Mouse (Mus musculus): Measurements from ENCODE around the gene Mfap3l.
"Not testable (repeated sequence)": the region's sequence is repeated elsewhere in the genome, so short reads cannot be mapped to it uniquely, and the experiment has no call there.

Mfap3l gene

GRCm38 (mm10) chr8:60657425-60658113, 24.9 kb downstream of the Mfap3l start:
- no peak for DNase-seq

DNA sequence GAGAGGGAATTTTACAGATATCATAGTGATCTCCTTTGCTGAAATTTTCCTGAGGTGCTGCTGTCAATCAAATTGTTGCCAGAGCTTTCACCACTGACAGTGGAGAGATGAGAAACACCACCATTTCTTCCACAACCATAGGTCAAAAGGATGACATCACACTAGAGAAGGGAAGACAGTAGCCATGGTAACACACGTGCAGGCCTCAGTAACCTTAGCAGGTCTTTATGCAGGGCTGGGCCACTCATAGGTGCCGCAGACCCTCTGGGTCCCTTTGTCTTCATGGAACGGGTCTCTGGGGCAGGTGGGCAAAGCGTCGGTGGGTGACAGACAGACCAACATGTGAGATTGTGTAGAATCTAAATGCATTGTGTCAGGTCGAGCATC, 25.5 kb downstream of the Mfap3l start:
- no peak for DNase-seq

DNA sequence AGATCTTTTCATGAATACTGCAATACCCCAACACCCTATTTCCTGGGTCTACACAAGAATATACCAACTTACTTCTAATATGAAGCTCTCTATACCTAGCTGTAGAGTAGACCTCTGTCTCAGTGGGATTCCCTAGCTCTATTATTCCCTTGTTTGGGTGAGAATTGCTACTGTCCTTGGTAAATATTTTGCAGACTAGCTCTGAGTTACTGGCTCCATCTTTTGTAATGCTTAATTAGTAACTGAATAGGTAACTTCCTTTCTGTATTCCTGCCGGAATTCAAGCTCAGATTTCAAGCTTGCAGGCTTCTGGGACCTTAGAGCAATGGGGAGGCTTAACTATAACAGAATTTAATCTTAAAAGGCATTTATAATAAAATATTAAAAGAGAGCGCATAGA, 26.1 kb downstream of the Mfap3l start:
- DNase-seq = not testable (repeated sequence)

- DNase-seq = no peak
These were observed 27.1 kb downstream of the Mfap3l start for GRCm38 (mm10) chr8:60659721-60660120.

- DNase-seq = no peak
These were observed 28.6 kb downstream of the Mfap3l start for GRCm38 (mm10) chr8:60661191-60661590.

DNA sequence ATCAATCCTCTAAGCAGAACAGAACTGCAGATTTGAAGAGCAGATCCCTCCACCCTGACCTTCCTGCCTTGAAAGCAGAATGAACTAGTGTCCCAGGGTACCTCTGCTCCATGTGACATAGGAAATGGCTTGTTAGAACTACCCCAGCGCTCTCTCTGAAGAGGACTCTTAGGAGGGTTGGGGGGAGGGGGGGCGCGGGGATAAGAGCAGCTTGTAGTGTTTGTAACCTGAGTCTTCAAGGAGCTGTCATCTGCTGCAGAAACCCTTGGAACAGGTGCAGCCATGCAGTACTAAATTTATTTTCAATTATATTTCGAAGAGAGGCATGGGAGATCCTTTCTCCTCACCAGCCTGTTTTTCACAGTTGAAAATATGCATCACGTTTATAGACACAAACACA, 30.9 kb downstream of the Mfap3l start:
- no peak for DNase-seq

GRCm38 (mm10) chr8:60665821-60666220, 33.2 kb downstream of the Mfap3l start:
- DNase-seq = no peak

DNA sequence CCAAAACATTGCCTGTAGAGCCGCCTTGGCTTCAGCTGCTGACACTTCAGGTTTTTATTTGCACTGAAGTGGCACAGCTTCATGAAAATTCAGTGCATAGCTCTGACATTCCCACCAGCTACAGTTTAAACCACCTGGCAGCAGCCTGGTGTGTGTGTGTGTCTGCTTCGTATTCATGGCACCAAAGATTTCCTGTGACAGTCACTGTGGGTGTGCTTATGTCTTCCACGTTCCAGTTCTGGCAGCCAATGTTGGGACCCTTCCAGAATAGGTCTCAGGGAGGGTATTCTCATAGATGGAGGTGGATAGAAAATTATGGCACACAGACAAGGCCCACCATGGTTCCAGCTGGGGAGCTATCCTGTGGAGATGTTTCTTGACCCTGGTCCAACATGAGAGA, 34.2 kb downstream of the Mfap3l start:
- no peak for DNase-seq

DNA sequence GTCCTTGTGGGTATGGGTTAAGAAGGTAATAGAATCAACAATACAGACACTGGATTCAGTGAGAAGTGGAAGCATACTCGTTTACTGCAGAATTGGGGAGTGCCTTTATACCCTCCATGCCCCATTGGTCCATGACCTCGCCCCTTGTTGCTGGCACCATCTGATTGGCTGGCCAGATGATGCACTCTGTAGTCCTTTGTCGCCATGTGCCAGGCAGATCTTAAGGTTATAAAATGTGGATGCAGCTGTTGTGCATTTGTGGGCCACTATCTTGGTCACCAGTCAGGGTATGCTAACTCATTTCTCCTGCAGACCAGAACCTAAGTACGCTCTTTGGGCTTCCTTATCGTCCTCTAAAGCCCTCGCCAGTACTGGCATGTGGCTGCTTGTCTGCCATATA, 46.0 kb downstream of the Mfap3l start:
- DNase-seq = no peak

DNA sequence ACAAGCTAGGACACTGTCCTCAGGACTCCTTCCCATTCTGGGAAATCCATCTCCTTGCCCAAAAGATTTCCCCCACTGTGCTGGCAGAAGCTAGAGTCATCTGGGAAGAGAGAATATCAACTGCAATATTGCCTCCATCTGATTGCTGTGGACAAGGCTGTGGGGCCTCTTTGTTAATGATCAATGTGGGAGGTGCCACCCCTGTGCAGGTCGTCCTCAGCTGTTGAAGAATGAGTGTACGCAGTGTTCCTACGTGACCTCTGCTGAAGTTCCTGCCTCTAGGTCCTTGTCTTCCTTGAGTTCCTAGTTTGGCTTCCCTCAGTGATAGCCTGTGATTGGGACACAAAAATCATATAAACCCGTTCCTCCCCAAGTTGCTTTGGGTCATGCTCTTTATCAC, 49.2 kb downstream of the Mfap3l start:
- no peak for DNase-seq

GRCm38 (mm10) chr8:60682340-60682739, 49.7 kb downstream of the Mfap3l start:
- DNase-seq = no peak

GRCm38 (mm10) chr8:60711516-60712086, 79.0 kb downstream of the Mfap3l start:
- no peak for DNase-seq

DNA sequence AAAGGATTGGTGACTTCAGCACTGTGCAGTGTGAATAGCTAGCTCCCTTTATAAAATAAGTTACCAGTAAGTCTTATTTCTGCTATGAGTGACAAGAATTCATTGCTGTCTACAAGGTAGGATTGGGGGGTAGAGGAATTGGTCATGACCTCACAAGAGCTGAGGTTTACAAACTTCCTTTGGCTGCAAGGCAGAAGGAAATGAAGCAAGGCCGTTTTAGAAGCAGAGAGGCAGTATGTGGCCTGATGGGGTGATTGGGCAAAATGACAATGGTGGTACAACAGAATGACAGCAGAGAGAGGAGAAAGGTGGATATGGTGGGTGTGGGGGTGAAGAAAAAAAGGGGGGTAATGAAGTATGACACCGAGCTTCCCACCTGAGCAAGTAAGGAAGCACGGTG, 82.1 kb downstream of the Mfap3l start:
- no peak for DNase-seq

DNA sequence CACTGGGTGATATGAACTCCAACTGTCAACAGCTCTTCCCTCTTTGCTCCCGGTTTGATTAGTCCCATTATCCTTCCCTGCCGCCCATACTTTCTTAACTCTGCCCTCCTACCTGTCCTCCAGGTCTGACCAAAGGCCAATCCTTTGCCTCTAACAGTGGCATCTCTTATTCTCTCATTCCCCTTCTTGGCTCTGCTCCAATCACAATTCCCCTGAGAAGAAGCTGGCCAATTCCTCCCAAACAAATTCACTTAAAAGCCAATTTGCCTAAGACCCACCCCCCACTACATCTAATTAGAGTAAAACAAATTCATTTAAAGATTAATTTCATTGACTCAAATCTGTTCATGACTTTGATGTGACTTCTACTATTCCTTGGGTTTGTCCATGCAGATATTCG, 86.1 kb downstream of the Mfap3l start:
- DNase-seq = peak; percentile 50

All from heart, adult 11 months (tissue).